Mouse (Mus musculus) kidney, adult 8-10 months (tissue): Measurements from ENCODE around the gene D330045A20Rik.
"Not testable (repeated sequence)": the region's sequence is repeated elsewhere in the genome, so short reads cannot be mapped to it uniquely, and the experiment has no call there.

Source experiments
- DNase-seq, 2 experiments: peaks; one replicate each; pipeline ENCODE4 v3.0.0; 2022

D330045A20Rik gene

DNA sequence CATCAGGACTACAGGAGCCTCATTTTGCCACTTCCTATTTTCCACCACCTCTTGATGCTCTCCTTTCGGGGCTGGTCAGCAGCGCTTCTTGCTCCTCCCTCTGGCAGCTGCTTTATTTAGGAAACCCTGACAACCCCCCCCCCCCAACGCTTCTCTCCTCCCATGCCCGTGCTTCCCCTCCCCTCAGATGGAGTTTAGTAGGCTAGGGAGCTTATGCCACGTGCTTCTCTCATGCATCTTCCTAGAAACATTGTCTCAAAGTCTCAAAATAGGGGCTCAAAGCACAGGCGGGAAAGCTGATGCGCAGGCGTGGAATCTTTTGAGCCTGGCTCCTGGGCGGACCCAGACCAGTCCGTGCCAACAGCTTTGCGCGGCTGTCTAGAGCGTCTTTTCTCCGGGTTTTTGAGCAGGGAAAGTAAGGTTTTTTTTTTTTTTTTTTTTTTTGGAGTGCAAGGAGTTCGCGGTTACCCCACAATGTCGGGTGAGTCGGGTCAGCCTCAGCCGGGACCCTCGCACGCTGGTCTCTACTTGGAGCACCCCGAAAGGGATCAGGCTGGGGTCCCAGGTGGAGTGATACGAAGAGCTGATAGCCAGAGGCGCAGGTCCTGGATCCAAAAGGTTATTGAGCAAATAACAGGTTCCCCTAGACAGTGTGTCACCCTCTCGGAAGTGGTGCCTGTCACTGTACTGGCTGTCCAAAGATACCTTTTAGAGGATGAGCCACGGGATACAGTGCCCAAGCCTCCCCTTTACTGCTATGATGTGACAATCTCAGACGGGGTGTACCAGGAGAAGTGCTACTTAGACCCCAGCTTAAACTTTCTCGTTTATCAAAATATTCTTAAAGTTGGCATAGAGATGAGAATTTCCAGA is at the start of gene D330045A20Rik:
Gene D330045A20Rik, plus strand, starts transcription at position 346 of the 873 bp plus-strand sequence.
- DNase-seq, result no peak

DNA sequence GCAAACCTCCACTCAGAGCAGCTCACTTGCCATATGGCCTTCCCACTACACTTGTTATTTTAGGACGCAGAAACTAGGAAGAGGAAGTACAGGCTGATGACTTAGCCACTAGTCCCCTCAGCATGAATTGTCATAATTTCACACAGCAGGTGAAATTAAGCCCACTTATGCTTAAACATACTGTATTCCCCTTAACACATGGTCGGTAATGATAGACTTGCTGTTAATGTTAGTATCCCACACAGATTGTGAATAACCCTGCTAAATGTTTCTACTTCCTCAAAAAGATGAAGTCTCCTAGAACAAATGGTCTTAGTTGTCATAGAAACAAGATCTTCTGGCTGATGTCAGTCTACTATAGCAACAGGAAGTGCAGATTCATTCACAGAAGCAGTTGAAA is 47.6 kb upstream of the D330045A20Rik start:
- DNase-seq, result no peak

GRCm38 (mm10) chrX:139435202-139435601 is 45.0 kb upstream of the D330045A20Rik start:
- DNase-seq, result no peak

DNA sequence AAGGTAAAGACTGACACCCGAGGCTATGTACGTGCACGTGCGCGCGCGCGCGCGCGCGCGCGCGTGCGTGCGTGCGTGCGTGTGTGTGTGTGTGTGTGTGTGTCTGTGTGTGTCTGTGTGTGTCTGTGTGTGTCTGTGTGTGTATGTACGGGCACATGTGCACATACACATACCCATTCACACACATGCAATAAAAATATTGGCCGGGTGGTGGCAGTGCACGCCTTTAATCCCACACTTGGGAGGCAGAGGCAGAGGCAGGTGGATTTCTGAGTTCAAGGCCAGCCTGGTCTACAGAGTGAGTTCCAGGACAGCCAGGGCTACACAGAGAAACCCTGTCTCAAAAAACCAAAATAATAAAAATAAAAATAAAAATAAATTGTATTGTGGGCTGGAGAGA is 39.1 kb upstream of the D330045A20Rik start:
- DNase-seq, result not testable (repeated sequence)

- DNase-seq, result no peak
These were observed 23.4 kb upstream of the D330045A20Rik start for GRCm38 (mm10) chrX:139456812-139457211.

DNA sequence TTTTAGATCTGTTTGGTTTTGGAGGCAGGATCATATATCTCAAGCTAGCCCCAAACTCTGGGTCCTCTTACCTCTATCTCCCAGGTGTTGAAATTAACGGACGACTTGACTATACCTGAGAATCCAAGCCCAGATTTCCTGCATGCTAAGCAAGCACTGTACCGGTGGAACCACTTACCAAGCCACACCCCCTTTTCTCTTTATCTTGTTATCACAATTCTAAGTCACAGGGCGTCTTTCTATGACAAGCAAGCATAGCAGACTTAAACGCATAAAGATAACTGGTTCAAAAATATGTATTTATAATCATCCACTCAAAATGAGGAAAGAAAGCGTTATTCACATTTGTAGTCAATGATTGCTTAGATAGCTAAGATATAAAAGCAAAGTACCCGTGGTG is 1.9 kb downstream of the D330045A20Rik start:
- no peak for DNase-seq

GRCm38 (mm10) chrX:139484974-139485373 is 4.8 kb downstream of the D330045A20Rik start:
- DNase-seq, result no peak

- no peak for DNase-seq
These were observed 36.0 kb downstream of the D330045A20Rik start for GRCm38 (mm10) chrX:139516156-139516555.

DNA sequence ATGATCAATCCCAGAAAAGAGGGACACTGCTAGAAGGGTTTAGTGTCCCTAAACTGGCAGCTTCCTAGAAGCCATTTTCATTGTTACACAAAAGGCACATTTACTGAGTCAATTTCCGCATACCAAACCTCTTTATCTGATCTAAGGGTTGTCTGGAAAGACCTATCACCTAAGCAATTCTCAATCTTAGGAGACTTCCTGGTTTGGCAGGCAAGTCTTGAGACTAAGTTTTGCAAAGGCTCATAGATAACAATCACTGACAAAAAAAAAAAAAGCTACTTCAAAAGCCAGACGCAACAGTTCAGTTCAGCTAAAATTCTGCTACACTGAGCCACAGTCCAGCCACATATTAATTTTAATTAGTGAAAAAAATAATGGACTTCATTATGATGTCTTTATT is 39.1 kb downstream of the D330045A20Rik start:
- no peak for DNase-seq

GRCm38 (mm10) chrX:139524303-139525091 is 44.3 kb downstream of the D330045A20Rik start:
- peak; percentile 15 to 52 for DNase-seq

GRCm38 (mm10) chrX:139525724-139526123 is 45.6 kb downstream of the D330045A20Rik start:
- no peak for DNase-seq

DNA sequence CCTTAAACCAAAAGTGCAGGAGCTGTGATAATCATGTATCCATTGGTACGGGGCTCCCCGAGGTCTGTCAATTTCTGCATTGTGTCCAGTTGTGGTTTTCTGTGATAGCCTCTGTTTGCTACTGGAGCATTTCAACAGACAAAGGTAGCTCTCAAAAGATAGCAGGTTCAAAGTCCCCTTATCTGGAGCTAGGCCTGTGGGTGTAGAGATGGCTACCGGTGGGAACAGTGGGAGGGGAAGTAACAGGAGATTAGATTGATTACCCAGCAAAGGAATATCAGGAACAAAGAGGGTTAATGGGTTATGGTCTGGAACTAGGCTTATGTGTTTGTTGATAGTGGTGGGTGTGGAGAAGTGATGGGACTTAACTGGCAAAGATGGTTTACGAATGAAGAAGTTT is 46.8 kb downstream of the D330045A20Rik start:
- DNase-seq, result no peak

DNA sequence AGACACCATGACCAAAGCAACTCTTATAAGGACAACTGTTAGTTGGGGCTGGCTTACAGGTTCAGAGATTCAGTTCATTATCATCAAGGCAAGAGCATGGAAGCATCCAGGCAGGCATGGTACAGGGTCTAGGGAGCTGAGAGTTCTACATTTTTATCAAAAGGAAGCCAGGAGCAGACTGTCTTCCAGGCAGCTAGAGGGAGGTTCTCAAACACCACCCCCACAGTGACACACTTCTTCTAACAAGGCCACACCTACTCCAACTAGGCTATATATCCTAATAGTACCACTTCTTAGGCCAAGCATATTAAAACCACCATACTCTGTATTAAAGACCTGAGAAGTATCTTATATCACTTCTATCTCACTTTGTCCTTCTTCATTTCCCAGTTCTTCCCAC is 49.5 kb downstream of the D330045A20Rik start:
- no peak for DNase-seq

DNA sequence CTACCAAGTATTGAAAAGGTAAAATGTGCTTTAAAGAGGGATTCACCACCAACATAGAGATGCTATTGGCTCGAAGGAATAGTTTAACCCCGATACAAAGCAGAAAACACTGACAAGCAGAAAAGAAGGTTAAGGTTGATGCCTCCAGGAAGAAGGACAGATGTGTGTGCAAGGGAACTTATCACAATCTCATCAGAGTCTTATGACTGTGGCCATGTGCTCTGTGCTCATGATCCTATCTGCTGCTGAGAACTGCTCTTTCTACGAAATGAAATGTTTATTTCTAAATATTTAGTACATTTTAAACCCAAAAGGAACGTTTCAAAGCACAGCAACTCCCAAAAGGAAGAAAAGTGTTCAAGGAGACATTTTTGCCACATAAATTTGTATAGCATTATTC is 52.1 kb downstream of the D330045A20Rik start:
- DNase-seq, result no peak

GRCm38 (mm10) chrX:139537641-139538397 is 57.7 kb downstream of the D330045A20Rik start:
- no peak for DNase-seq

GRCm38 (mm10) chrX:139543726-139544125 is 63.6 kb downstream of the D330045A20Rik start:
- no peak for DNase-seq

DNA sequence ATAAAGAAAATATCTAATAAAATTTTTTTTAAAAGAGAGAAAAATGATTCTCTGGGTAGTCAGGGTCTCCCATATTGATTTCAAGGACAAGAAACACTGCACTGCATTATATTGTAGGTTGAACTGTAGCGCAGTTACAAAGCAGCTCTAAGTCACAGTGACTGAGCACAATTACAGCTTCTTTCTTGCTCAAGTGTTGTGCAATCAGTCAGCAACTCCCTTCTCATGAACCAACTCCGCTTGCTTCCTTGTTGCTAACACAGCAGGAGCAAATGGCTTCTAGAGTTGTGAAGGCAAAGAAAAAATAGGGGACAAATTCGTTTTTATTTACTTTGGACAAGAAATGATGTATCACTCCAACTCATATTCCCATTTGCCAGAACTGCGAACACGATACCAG is 70.3 kb downstream of the D330045A20Rik start:
- no peak for DNase-seq

GRCm38 (mm10) chrX:139552090-139552489 is 71.9 kb downstream of the D330045A20Rik start:
- DNase-seq, result no peak

- DNase-seq, result peak; percentile 2 to 19
These were observed 82.2 kb downstream of the D330045A20Rik start for GRCm38 (mm10) chrX:139562255-139562924.

- peak; percentile 4 to 42 for DNase-seq
These were observed 82.8 kb downstream of the D330045A20Rik start, which contains the start of gene Rnf128 for GRCm38 (mm10) chrX:139562925-139563461. TSS of gene Rnf128 (plus strand) at chrX:139563316.

GRCm38 (mm10) chrX:139570054-139570453 is 89.9 kb downstream of the D330045A20Rik start:
- DNase-seq, result no peak
